Mouse (Mus musculus): ENCODE data around the gene Plekha3. TPM values are rescaled to one million over a fixed set of nuclear protein-coding genes. Genes with fewer than 3 reads are reported as not detected.
A peak's percentile ranks its signal among the peaks of the same experiment; 100 is the strongest.

The Plekha3 gene
- 8.7 and 9.2 TPM in 2 replicates for polyA plus RNA-seq (2015; fragmentation: Nextera tagmentation; extraction: Ambion mirVana)

- 4% methylated on average over 46 of the region's 52 CpGs for WGBS
- H3K4me3 ChIP-seq: peak within 1 kb of the TSS; percentile 93
- H3K36me3 ChIP-seq: no peaks in the 10 kb centered on the region
- H3K9me3 ChIP-seq (replicated peaks): no peaks in the 10 kb centered on the region
- no peaks in the 10 kb centered on the region for H3K27me3 ChIP-seq
- peak within 1 kb of the TSS; percentile 83 for H3K4me2 ChIP-seq
- ATAC-seq (replicated peaks; ENCODE audit: insufficient number of reproducible peaks, insufficient read depth, low FRiP score, low read depth): peak; percentile 80
- peak within 1 kb of the TSS; percentile 87 for H3K9ac ChIP-seq
- peak within 1 kb of the TSS; percentile 78 for H3K27ac ChIP-seq
- peaks cover 31% of the 10 kb centered on the region for H3K4me1 ChIP-seq (replicated peaks)
Observed at GRCm38 (mm10) chr2:76674725-76675427, at the start of gene Plekha3. TSS of gene Plekha3 (plus strand) at chr2:76675281.

DNA sequence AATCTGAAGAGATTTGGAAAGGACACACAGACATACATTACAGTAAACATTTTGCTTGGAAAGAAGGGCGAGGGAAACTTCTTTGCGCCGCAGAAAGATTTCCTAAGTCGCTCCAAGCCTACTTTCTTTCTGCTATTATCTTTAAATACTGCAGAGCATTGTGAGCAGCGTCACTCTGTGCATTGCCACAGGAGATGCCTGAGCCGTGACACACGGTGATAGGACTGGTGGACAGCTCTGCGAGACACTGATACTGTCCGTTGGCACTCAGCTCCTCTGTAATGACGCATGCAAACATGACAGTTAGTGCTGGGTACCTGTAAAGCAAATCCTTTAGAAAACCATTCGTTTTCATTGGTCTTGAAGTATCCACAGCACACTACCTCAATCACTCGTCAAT is 44.8 kb upstream of the Plekha3 start:
- H3K4me1 ChIP-seq (replicated peaks): no peaks in the 10 kb centered on the region
- H3K9me3 ChIP-seq (replicated peaks): 0 out of 2 replicates have a peak, but pooled peaks cover 8% of the 10 kb centered on the region
- H3K9ac ChIP-seq: no peak overlapping the region
- no peak overlapping the region for H3K27ac ChIP-seq
- H3K4me2 ChIP-seq: no peak overlapping the region
- ATAC-seq (replicated peaks; ENCODE audit: insufficient number of reproducible peaks, insufficient read depth, low FRiP score, low read depth): no peak
- peaks cover 83% of the 10 kb centered on the region for H3K36me3 ChIP-seq
- no peak overlapping the region for H3K4me3 ChIP-seq
- WGBS: 77% methylated on average over 12 of the region's 12 CpGs
- H3K27me3 ChIP-seq: no peaks in the 10 kb centered on the region

GRCm38 (mm10) chr2:76631600-76631999 is 43.5 kb upstream of the Plekha3 start:
- Histone ChIP-seq H3K9ac (no peak overlapping the region), H3K4me3 (no peak overlapping the region), H3K9me3 (replicated peaks) (no peaks in the 10 kb centered on the region), H3K27me3 (no peaks in the 10 kb centered on the region), H3K36me3 (peaks cover 83% of the 10 kb centered on the region), H3K4me2 (no peak overlapping the region), H3K4me1 (replicated peaks) (no peaks in the 10 kb centered on the region), H3K27ac (no peak overlapping the region)
- ATAC-seq (replicated peaks; ENCODE audit: insufficient number of reproducible peaks, insufficient read depth, low FRiP score, low read depth): no peak
- WGBS: 92% methylated on average over 4 of the region's 4 CpGs

GRCm38 (mm10) chr2:76639637-76640036 is 35.4 kb upstream of the Plekha3 start:
- Histone ChIP-seq H3K9me3 (replicated peaks) (no peaks in the 10 kb centered on the region), H3K4me2 (no peak overlapping the region), H3K36me3 (peaks cover 52% of the 10 kb centered on the region), H3K4me1 (replicated peaks) (no peaks in the 10 kb centered on the region), H3K27me3 (no peaks in the 10 kb centered on the region), H3K4me3 (no peak overlapping the region), H3K27ac (no peak overlapping the region), H3K9ac (no peak overlapping the region)
- ATAC-seq (replicated peaks; ENCODE audit: insufficient number of reproducible peaks, insufficient read depth, low FRiP score, low read depth): no peak
- 94% methylated on average over 2 of the region's 2 CpGs for WGBS

- Histone ChIP-seq H3K4me2 (no peak overlapping the region), H3K9ac (no peak overlapping the region), H3K4me1 (replicated peaks) (peaks cover 12% of the 10 kb centered on the region), H3K27ac (no peak overlapping the region), H3K27me3 (no peaks in the 10 kb centered on the region), H3K36me3 (peaks cover 23% of the 10 kb centered on the region), H3K9me3 (replicated peaks) (no peaks in the 10 kb centered on the region), H3K4me3 (no peak overlapping the region)
- ATAC-seq (replicated peaks; ENCODE audit: insufficient number of reproducible peaks, insufficient read depth, low FRiP score, low read depth): no peak
Observed at GRCm38 (mm10) chr2:76643801-76644200, 31.3 kb upstream of the Plekha3 start.

GRCm38 (mm10) chr2:76647441-76647869 is 27.6 kb upstream of the Plekha3 start:
- Histone ChIP-seq H3K4me1 (replicated peaks) (peaks cover 14% of the 10 kb centered on the region), H3K27me3 (no peaks in the 10 kb centered on the region), H3K9ac (peak overlapping the region; percentile 90), H3K27ac (peak overlapping the region; percentile 87), H3K9me3 (replicated peaks) (no peaks in the 10 kb centered on the region), H3K4me3 (peak overlapping the region; percentile 85), H3K4me2 (peak overlapping the region; percentile 94), H3K36me3 (peaks cover 5% of the 10 kb centered on the region)
- WGBS: under 1% methylated on average over 29 of the region's 32 CpGs
- ATAC-seq (replicated peaks; ENCODE audit: insufficient number of reproducible peaks, insufficient read depth, low FRiP score, low read depth): peak; percentile 47

DNA sequence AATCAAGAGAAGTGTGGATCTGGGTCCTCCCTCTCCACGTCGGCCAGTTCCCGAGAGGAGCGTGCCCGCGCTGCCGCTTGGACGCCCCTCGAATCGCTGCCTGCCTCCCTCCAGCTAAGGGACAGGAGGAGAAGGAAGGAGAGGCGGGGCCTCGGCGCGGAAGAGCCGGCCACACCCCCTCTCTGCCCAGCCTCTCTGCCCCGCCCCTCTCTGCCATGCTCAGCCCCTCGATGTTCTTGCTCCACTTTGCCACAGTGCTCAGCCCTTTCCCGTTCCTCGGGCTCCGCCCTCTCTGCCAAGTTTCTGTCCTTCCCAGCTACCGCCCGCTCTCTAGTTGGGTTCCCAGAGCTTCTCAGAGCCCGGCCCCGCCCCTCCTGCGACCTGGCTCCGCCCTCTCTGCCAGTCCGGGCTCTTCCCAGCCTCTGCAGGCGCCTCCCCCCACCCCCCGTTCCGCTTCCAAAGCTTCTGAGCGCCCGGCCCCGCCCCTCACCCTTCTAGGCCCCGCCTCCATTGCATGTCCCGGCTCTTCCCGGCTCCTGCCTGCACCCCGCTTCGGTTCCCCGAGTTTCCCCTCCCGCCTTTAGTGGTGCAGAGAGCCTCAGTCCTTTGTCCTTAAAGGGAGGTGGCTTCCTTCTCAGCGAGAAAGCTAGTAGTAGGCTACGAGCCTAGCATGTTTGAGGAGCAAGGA is 27.1 kb upstream of the Plekha3 start, which contains the start of the genes Prkra and Pjvk:
Gene Prkra, minus strand, starts transcription at position 133 of the 688 bp plus-strand sequence.
Gene Pjvk, plus strand, starts transcription at position 594 of the 688 bp plus-strand sequence.
- Histone ChIP-seq H3K9me3 (replicated peaks) (no peaks in the 10 kb centered on the region), H3K9ac (peak within 1 kb of the TSS; percentile 90), H3K4me2 (peak within 1 kb of the TSS; percentile 94), H3K4me1 (replicated peaks) (peaks cover 14% of the 10 kb centered on the region), H3K4me3 (peak within 1 kb of the TSS; percentile 85), H3K27ac (peak within 1 kb of the TSS; percentile 87), H3K27me3 (no peaks in the 10 kb centered on the region), H3K36me3 (no peaks in the 10 kb centered on the region)
- under 1% methylated on average over 37 of the region's 42 CpGs for WGBS
- peak; percentile 98 for ATAC-seq (replicated peaks; ENCODE audit: insufficient number of reproducible peaks, insufficient read depth, low FRiP score, low read depth)

DNA sequence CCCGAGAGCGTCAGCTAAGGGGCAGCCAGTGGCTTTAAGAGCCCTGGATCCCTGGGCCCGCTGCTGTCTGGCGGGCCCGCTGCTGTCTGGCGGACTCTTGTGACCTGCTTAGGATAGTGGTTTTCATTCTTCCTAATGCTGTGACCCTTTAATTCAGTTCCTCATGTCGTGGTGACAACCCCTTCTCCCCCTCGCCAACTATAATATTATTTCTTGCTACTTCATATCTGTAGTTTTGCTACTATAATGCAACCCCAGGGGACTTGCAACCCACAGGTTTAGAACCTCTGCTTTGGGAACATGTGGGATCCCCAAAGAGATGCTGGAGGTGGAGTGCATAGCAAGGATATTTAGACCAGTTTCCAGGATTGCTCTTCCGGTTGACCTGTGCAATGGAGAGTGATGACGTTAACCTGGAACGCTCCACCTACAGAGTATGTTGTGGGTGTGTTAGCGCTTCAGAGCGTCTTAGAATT is 26.4 kb upstream of the Plekha3 start:
- no peaks in the 10 kb centered on the region for H3K36me3 ChIP-seq
- peaks cover 14% of the 10 kb centered on the region for H3K4me1 ChIP-seq (replicated peaks)
- no peaks in the 10 kb centered on the region for H3K27me3 ChIP-seq
- peak overlapping the region; percentile 94 for H3K4me2 ChIP-seq
- 29% methylated on average over 13 of the region's 13 CpGs for WGBS
- ATAC-seq (replicated peaks; ENCODE audit: insufficient number of reproducible peaks, insufficient read depth, low FRiP score, low read depth): 0 out of 2 replicates have a peak, but pooled peaks have one; percentile 6
- H3K9me3 ChIP-seq (replicated peaks): no peaks in the 10 kb centered on the region
- peak overlapping the region; percentile 43; the same call in 1 of the 2 replicates for H3K9ac ChIP-seq
- peak overlapping the region; percentile 87 for H3K27ac ChIP-seq
- peak overlapping the region; percentile 85 for H3K4me3 ChIP-seq

GRCm38 (mm10) chr2:76653070-76653469 is 22.0 kb upstream of the Plekha3 start:
- no peak overlapping the region for H3K9ac ChIP-seq
- no peaks in the 10 kb centered on the region for H3K36me3 ChIP-seq
- no peak overlapping the region for H3K4me3 ChIP-seq
- 91% methylated on average over 4 of the region's 4 CpGs for WGBS
- H3K27me3 ChIP-seq: no peaks in the 10 kb centered on the region
- ATAC-seq (replicated peaks; ENCODE audit: insufficient number of reproducible peaks, insufficient read depth, low FRiP score, low read depth): no peak
- no peaks in the 10 kb centered on the region for H3K9me3 ChIP-seq (replicated peaks)
- H3K4me2 ChIP-seq: no peak overlapping the region
- H3K27ac ChIP-seq: no peak overlapping the region
- H3K4me1 ChIP-seq (replicated peaks): peaks cover 6% of the 10 kb centered on the region; the same call in 1 of the 2 replicates

DNA sequence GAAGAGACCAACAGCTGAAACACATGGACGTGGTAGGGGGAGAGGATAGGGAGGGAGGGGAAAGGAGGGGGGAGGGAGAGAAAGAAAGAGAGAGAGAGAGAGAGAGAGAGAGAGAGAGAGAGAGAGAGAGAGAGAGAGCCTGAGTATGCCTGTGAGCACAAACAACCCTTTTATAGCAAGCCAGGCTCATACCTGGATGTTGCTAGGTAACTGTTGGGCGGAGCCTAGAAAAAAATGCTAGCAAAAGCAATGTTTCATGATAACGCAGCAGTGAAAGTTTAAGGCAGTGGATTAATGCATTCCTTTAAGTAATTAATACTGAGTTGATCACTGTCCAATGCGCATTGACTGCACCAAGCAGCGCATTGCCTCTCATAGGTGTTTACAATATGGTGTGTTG is 20.4 kb upstream of the Plekha3 start:
- ATAC-seq (replicated peaks; ENCODE audit: insufficient number of reproducible peaks, insufficient read depth, low FRiP score, low read depth): no peak
- Histone ChIP-seq H3K36me3 (no peaks in the 10 kb centered on the region), H3K27me3 (no peaks in the 10 kb centered on the region), H3K27ac (no peak overlapping the region), H3K4me2 (no peak overlapping the region), H3K9ac (no peak overlapping the region), H3K9me3 (replicated peaks) (no peaks in the 10 kb centered on the region), H3K4me1 (replicated peaks) (no peaks in the 10 kb centered on the region), H3K4me3 (no peak overlapping the region)
- WGBS: 74% methylated on average over 5 of the region's 5 CpGs

GRCm38 (mm10) chr2:76655444-76655843 is 19.6 kb upstream of the Plekha3 start:
- no peak overlapping the region for H3K4me3 ChIP-seq
- H3K27ac ChIP-seq: no peak overlapping the region
- ATAC-seq (replicated peaks; ENCODE audit: insufficient number of reproducible peaks, insufficient read depth, low FRiP score, low read depth): no peak
- H3K4me2 ChIP-seq: no peak overlapping the region
- no peaks in the 10 kb centered on the region for H3K27me3 ChIP-seq
- H3K9me3 ChIP-seq (replicated peaks): no peaks in the 10 kb centered on the region
- no peaks in the 10 kb centered on the region for H3K4me1 ChIP-seq (replicated peaks)
- 73% methylated on average over 3 of the region's 3 CpGs for WGBS
- H3K36me3 ChIP-seq: no peaks in the 10 kb centered on the region
- H3K9ac ChIP-seq: no peak overlapping the region

Data from heart, embryonic 15.5 days (tissue).